Mouse (Mus musculus) G1E (cell line): ENCODE data around the gene Mtor. TPM values are rescaled to one million over a fixed set of nuclear protein-coding genes. Genes with fewer than 3 reads are reported as not detected.

Source experiments
- ATAC-seq: 2 replicates; pipeline ENCODE4 v1.8.0; 2016; ENCODE audit warnings: mild to moderate bottlenecking; ENCODE audit not compliant: insufficient number of reproducible peaks, poor library complexity, low FRiP score, severe bottlenecking; ENCODE audit errors: extremely low read depth
- DNase-seq: peaks from one replicate; pipeline ENCODE4 v3.0.0; 2012; ENCODE audit warnings: low spot score
- H3K27me3 ChIP-seq: 2 replicates; pipeline ENCODE4 v1.6.1; 2012; ENCODE audit warnings: mild to moderate bottlenecking, low read length, inconsistent platforms; ENCODE audit not compliant: insufficient read depth
- H3K36me3 ChIP-seq: replicated peaks from 2 replicates; pipeline ENCODE3; 2012; ENCODE audit warnings: mild to moderate bottlenecking, inconsistent platforms
- H3K4me1 ChIP-seq: 2 replicates; pipeline ENCODE4 v1.6.1; 2012; ENCODE audit warnings: low read depth, low read length, inconsistent platforms, mixed read lengths; ENCODE audit not compliant: insufficient read depth
- H3K4me3 ChIP-seq: 2 replicates; pipeline ENCODE4 v1.5.1; 2012; ENCODE audit warnings: low read depth, mild to moderate bottlenecking, inconsistent platforms, low read length, moderate library complexity, mixed read lengths
- H3K9me3 ChIP-seq: replicated peaks from 2 replicates; pipeline ENCODE4 v1.6.1; 2012; ENCODE audit warnings: inconsistent platforms
- CTCF ChIP-seq: IDR thresholded peaks from 2 replicates; pipeline ENCODE4 v1.5.1; 2012; ENCODE audit warnings: low read depth, low read length, inconsistent platforms, mixed read lengths
- GATA1 ChIP-seq: IDR thresholded peaks from 2 replicates; pipeline ENCODE4 v1.6.1; 2012; ENCODE audit warnings: borderline replicate concordance, low read length, inconsistent platforms, mixed read lengths
- GATA2 ChIP-seq: IDR thresholded peaks from 2 replicates; pipeline ENCODE4 v1.6.1; 2012; ENCODE audit warnings: low read depth, low read length, inconsistent platforms, borderline replicate concordance
- POLR2AphosphoS5 ChIP-seq: IDR thresholded peaks from 2 replicates; pipeline ENCODE4 v1.6.1; 2012; ENCODE audit warnings: low read depth, low read length, inconsistent platforms; ENCODE audit not compliant: insufficient replicate concordance
- TAL1 ChIP-seq: conservative IDR thresholded peaks from 2 replicates; pipeline ENCODE4 v1.6.1; 2012; ENCODE audit warnings: low read depth, low read length, inconsistent platforms, mixed read lengths
- polyA plus RNA-seq: library from polyadenylated mRNA; stranded (reverse); fragments of >175 nt; gene quantifications from 2 replicates; pipeline ENCODE4 v1.2.3, GENCODE M21; 2012
- total RNA-seq, 2 experiments: library from RNA; stranded (forward) in 1 of 2; stranded (reverse) in 1 of 2; fragments of 200-1000 nt in 1 of 2; fragments of >200 nt in 1 of 2; fragmentation: Nextera tagmentation in 1 of 2; gene quantifications; 2 replicates each; pipeline ENCODE4 v1.2.3; 2014 to 2017

Gene Mtor
- total and polyA plus RNA-seq, 3 experiments: 11.3 to 41.7 (median 13.8) TPM

DNA sequence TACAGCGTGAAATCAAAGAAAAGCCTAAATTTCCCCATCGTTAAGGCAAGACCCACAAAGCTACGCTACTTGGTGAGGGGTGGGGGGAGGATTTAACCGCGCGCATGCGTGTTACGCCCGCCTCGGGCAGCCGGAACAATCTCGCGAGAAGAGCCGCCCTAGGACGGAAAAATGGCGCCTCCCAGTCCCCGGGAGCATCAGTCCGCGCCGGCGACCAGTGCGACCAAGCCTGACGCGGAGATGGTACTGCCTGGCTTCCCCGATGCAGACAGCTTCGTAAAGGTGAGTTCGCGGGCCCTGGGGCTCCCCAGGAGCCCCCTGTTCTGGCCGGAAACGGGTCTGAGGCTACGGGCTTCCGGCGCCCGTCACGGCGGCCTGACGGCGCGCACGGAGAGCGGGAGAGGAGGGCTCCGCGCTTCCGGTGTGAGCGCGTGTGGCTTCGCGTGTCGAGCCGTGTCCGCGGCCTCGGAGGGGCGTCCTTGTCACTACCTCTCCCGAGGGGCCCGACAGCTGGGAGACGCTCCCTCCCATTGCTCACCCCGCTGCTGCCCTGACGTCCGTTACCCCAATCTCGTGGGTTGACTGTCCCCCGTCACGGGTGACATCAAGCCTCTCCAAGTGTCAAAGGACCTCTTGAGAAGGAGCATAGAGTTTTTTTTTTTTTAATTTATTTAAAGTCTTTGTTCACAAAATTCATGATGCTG, 110.0 kb downstream of the Mtor start, which contains the start of gene Exosc10:
Gene Exosc10, plus strand, starts transcription at position 133 of the 704 bp plus-strand sequence.
- TF ChIP-seq GATA2: no peak
- TF ChIP-seq POLR2AphosphoS5: no peak
- TF ChIP-seq TAL1: no peak
- TF ChIP-seq GATA1: no peak
- Histone ChIP-seq H3K4me1 (peaks cover 13% of the 10 kb centered on the region), H3K9me3 (no peaks in the 10 kb centered on the region), H3K36me3 (peaks cover 71% of the 10 kb centered on the region), H3K4me3 (peak within 1 kb of the TSS; percentile 80), H3K27me3 (no peaks in the 10 kb centered on the region)
- DNase-seq: peak; percentile 85
- peak; percentile 45 for ATAC-seq

GRCm38 (mm10) chr4:148562676-148563075, 114.3 kb downstream of the Mtor start:
- H3K36me3 ChIP-seq: peaks cover 77% of the 10 kb centered on the region
- H3K27me3 ChIP-seq: no peaks in the 10 kb centered on the region
- H3K9me3 ChIP-seq: no peaks in the 10 kb centered on the region
- H3K4me3 ChIP-seq: no peak overlapping the region
- no peak for DNase-seq
- TF ChIP-seq GATA2: no peak
- no peak for TF ChIP-seq POLR2AphosphoS5
- no peak for TF ChIP-seq GATA1
- peaks cover 12% of the 10 kb centered on the region for H3K4me1 ChIP-seq
- ATAC-seq: no peak

DNA sequence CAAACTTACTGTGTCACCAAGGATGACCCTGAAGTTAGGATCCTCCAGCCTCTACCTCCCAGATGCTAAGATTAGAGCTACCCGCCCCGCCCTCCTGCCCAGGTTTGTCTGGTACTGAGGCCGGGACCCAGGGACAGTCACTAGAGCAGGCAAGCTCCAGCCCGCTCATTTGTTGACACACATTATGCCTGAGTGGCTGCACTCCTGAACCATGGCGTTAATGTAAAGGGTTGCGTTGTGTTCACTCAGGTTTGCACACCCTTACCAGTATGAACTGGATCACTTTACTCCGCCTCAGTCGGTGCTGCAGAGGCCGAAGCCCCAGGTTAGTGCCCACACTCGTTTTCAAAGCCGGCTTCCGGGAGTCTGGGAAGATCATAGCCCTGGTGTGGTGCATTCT, 115.2 kb downstream of the Mtor start:
- no peak for ATAC-seq
- Histone ChIP-seq H3K9me3 (no peaks in the 10 kb centered on the region), H3K4me1 (peaks cover 6% of the 10 kb centered on the region), H3K36me3 (peaks cover 86% of the 10 kb centered on the region), H3K4me3 (no peak overlapping the region), H3K27me3 (no peaks in the 10 kb centered on the region; the same call in 1 of the 2 replicates)
- TF ChIP-seq GATA1 (no peak), TAL1 (no peak), GATA2 (no peak), CTCF (no peak), POLR2AphosphoS5 (no peak)
- DNase-seq: no peak

DNA sequence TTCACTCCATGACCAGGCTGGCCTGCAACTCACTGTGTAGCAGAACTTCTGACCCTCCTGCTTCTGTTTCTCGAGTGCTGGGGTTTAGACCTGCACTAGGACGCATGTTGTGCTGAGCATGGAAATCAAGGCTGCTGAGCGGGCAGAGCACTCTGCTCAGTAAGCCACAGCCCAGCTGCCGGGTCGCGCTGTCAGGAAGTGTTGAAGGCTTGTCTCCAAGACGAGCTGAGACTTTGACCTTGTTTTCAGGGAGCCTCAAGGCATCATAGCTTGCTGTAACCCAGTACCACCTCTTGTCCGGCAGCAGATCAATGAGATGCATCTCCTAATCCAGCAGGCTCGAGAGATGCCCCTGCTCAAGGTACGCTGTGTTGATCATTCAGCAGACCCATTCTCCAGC, 121.7 kb downstream of the Mtor start:
- TF ChIP-seq CTCF (no peak), GATA1 (no peak), TAL1 (no peak), POLR2AphosphoS5 (no peak), GATA2 (no peak)
- Histone ChIP-seq H3K9me3 (no peaks in the 10 kb centered on the region), H3K4me3 (no peak overlapping the region), H3K36me3 (peaks cover 98% of the 10 kb centered on the region), H3K27me3 (no peaks in the 10 kb centered on the region; the same call in 1 of the 2 replicates), H3K4me1 (0 out of 2 replicates have a peak, but pooled peaks cover 2% of the 10 kb centered on the region)
- no peak for ATAC-seq
- DNase-seq: no peak

- TF ChIP-seq GATA2 (no peak), CTCF (no peak), TAL1 (no peak), POLR2AphosphoS5 (no peak), GATA1 (no peak)
- Histone ChIP-seq H3K9me3 (no peaks in the 10 kb centered on the region), H3K4me3 (no peak overlapping the region), H3K36me3 (peaks cover 98% of the 10 kb centered on the region), H3K27me3 (no peaks in the 10 kb centered on the region; the same call in 1 of the 2 replicates), H3K4me1 (0 out of 2 replicates have a peak, but pooled peaks cover 3% of the 10 kb centered on the region)
- no peak for ATAC-seq
- DNase-seq: no peak
Observed at GRCm38 (mm10) chr4:148570693-148571295, 122.4 kb downstream of the Mtor start.

DNA sequence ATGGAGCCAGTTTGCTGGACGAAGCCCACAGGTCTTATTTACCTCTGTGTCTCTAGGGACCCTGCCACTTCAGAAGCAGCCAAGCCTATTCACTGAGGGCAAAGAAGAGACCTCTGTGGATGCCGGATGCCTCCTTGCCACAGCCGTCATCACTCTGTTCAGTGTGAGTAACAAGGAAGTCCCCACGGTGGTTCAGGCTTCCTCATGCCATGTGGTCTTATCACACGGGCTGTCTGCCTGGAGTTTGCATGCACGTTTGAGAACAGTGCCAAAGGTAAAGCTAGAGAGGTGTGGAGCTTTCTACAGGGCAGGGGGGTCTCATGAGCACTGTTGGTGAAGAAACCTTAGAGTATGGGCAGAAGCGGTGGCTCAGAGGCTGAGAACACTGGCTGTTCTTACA, 124.8 kb downstream of the Mtor start:
- Histone ChIP-seq H3K9me3 (no peaks in the 10 kb centered on the region), H3K27me3 (no peaks in the 10 kb centered on the region; the same call in 1 of the 2 replicates), H3K36me3 (peaks cover 99% of the 10 kb centered on the region), H3K4me3 (no peak overlapping the region), H3K4me1 (peaks cover 18% of the 10 kb centered on the region; the same call in 1 of the 2 replicates)
- DNase-seq (no peak), ATAC-seq (no peak)
- TF ChIP-seq TAL1: no peak

GRCm38 (mm10) chr4:148580765-148581164, 132.4 kb downstream of the Mtor start:
- TF ChIP-seq GATA1 (no peak), TAL1 (no peak), GATA2 (no peak), CTCF (no peak), POLR2AphosphoS5 (no peak)
- H3K9me3 ChIP-seq: no peaks in the 10 kb centered on the region
- H3K36me3 ChIP-seq: peaks cover 82% of the 10 kb centered on the region
- H3K4me1 ChIP-seq: peaks cover 44% of the 10 kb centered on the region
- DNase-seq (no peak), ATAC-seq (no peak)
- no peak overlapping the region for H3K4me3 ChIP-seq
- H3K27me3 ChIP-seq: no peaks in the 10 kb centered on the region; the same call in 1 of the 2 replicates
